27 mouse cellular contexts compared by ENCODE assay signal in the genomic region with DNA sequence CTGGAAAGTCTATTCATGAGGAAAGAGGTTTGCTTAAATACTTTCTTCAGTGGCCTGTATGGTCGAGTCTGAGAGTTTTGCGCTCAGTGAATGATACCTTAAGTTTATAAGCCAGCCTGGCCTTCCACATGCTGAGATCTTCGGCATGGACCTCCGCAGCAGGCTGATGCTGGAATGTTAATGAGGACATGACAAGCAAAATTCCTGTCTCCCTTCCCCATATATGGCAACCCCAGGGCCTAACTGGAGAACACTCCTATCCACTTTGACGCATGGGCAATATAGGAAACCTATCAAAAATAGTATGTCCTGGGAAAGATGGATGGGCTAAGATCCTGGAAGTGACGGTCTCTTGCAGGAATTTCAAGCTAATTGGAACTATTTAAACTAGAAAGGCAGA. TPM values are rescaled to one million over a fixed set of nuclear protein-coding genes. Genes with fewer than 3 reads are reported as not detected.
A peak's percentile ranks its signal among the peaks of the same experiment; 100 is the strongest.
DNase-seq lines count a peak whose midpoint lies in the region; ATAC-seq and TF ChIP-seq lines count a peak whose summit lies in the region.
"Had no signal": no experiment of that assay in that cellular context is flagged by ENCODE, and none has a peak within 500 bp of the region (broad histone marks: within the 10 kb centered on the region; RNA-seq: fewer than 3 reads in every experiment).

No protein-coding gene starts in this region.

- DNase-seq in heart, embryonic 10.5 days (ENCODE audit: low spot score), result no peak
- no peak for DNase-seq in heart, adult 11 months
- DNase-seq in heart, postnatal 10 days, result no peak
- no peak for DNase-seq in lung, postnatal 0 days (ENCODE audit: low spot score)
- DNase-seq in lung, postnatal 10 days, result no peak
- no peak for DNase-seq in spleen, postnatal 4 days (ENCODE audit: low spot score in 2 of 2)
- DNase-seq: adrenal gland, adult 8-10 months; cerebellum, adult 11-12 months; cerebellum, postnatal 14 days; forebrain, postnatal 0 days; gastrocnemius, postnatal 14 days; kidney, postnatal 4 days; layer of hippocampus, adult 9-11 months; lung, adult 18-20 months; right cerebral cortex, postnatal 14 days; spleen, adult 18-20 months; thymus, adult 18-20 months; thymus, postnatal 36 days had no signal

- TF ChIP-seq EP300 in lung, postnatal 0 days (IDR thresholded peaks at IDR 0.05), result no peak

- peak overlapping the region; percentile 63 for H3K4me2 ChIP-seq in heart, embryonic 16.5 days (ENCODE audit: low read depth, low read length)
- peak overlapping the region; percentile 29 for H3K4me2 ChIP-seq in lung, postnatal 0 days (replicated peaks; ENCODE audit: low read depth, low read length)
- H3K4me2 ChIP-seq: hindbrain, embryonic 13.5 days; limb, embryonic 13.5 days; liver, embryonic 12.5 days; midbrain, embryonic 13.5 days had no signal

- peak overlapping the region; percentile 92 for H3K27ac ChIP-seq in heart, embryonic 10.5 days
- peak overlapping the region; percentile 66 for H3K27ac ChIP-seq in heart, embryonic 16.5 days (ENCODE audit: low read length)
- H3K27ac ChIP-seq in lung, postnatal 0 days (ENCODE audit: low read length), result no peak overlapping the region
- H3K27ac ChIP-seq: forebrain, embryonic 10.5 days; hindbrain, embryonic 13.5 days; limb, embryonic 13.5 days; liver, embryonic 12.5 days; midbrain, embryonic 13.5 days had no signal

- intact Hi-C loops in heart, postnatal 10 days (cut with DNase I), result no loop called here

- ATAC-seq in heart, embryonic 16.5 days (replicated peaks; ENCODE audit: extremely low read depth, insufficient read depth, low FRiP score), result no peak
- no peak for ATAC-seq in lung, postnatal 0 days
- ATAC-seq: activated CD4-positive, CD25-positive, alpha-beta regulatory T cell, adult 4 months; forebrain, postnatal 0 days; inflammation-experienced regulatory T-cells, adult 6 months; liver, embryonic 12.5 days; midbrain, embryonic 13.5 days had no signal

- H3K36me3 ChIP-seq in heart, embryonic 10.5 days, result no peaks in the 10 kb centered on the region
- H3K36me3 ChIP-seq in heart, embryonic 16.5 days (ENCODE audit: control insufficient read depth, insufficient read depth), result no peaks in the 10 kb centered on the region
- no peaks in the 10 kb centered on the region for H3K36me3 ChIP-seq in lung, postnatal 0 days (ENCODE audit: insufficient read depth, low read length)
- H3K36me3 ChIP-seq: forebrain, embryonic 10.5 days; hindbrain, embryonic 13.5 days; limb, embryonic 13.5 days; liver, embryonic 12.5 days; midbrain, embryonic 13.5 days had no signal

- peak overlapping the region; percentile 47 for H3K4me3 ChIP-seq in heart, embryonic 10.5 days
- H3K4me3 ChIP-seq in heart, embryonic 16.5 days (ENCODE audit: low read length), result peak overlapping the region; percentile 36
- no peak overlapping the region for H3K4me3 ChIP-seq in lung, postnatal 0 days (ENCODE audit: low read depth, low read length)
- H3K4me3 ChIP-seq: forebrain, embryonic 10.5 days; hindbrain, embryonic 13.5 days; limb, embryonic 13.5 days; liver, embryonic 12.5 days; megakaryocyte, embryonic 14.5 days; midbrain, embryonic 13.5 days had no signal

- no peak for TF ChIP-seq CTCF in lung, postnatal 0 days (IDR thresholded peaks at IDR 0.05)

- H3K9ac ChIP-seq in heart, embryonic 16.5 days (ENCODE audit: low read length), result peak overlapping the region; percentile 63
- H3K9ac ChIP-seq in lung, postnatal 0 days (replicated peaks; ENCODE audit: low read depth), result no peak overlapping the region
- H3K9ac ChIP-seq: forebrain, postnatal 0 days; hindbrain, embryonic 13.5 days; limb, embryonic 13.5 days; liver, embryonic 12.5 days; midbrain, embryonic 13.5 days had no signal

- H3K4me1 ChIP-seq in heart, embryonic 10.5 days, result peaks cover 21% of the 10 kb centered on the region
- peaks cover 9% of the 10 kb centered on the region for H3K4me1 ChIP-seq in heart, embryonic 16.5 days (ENCODE audit: control insufficient read depth, insufficient read depth, low read length)
- H3K4me1 ChIP-seq in lung, postnatal 0 days (ENCODE audit: insufficient read depth, low read depth, low read length), result no peaks in the 10 kb centered on the region
- H3K4me1 ChIP-seq: forebrain, embryonic 10.5 days; hindbrain, embryonic 13.5 days; limb, embryonic 13.5 days; midbrain, embryonic 13.5 days had no signal

- H3K27me3 ChIP-seq in heart, embryonic 10.5 days (ENCODE audit: insufficient read depth, poor library complexity, severe bottlenecking), result no peaks in the 10 kb centered on the region
- H3K27me3 ChIP-seq in heart, embryonic 16.5 days (ENCODE audit: control insufficient read depth, insufficient read depth, low read length), result no peaks in the 10 kb centered on the region
- no peaks in the 10 kb centered on the region for H3K27me3 ChIP-seq in lung, postnatal 0 days (replicated peaks; ENCODE audit: insufficient read depth, low read length)
- H3K27me3 ChIP-seq: hindbrain, embryonic 13.5 days; liver, embryonic 12.5 days; midbrain, embryonic 13.5 days had no signal

- 44% methylated on average over 6 of the region's 6 CpGs for WGBS in heart, embryonic 10.5 days
- 40% methylated on average over 6 of the region's 6 CpGs for WGBS in heart, embryonic 16.5 days
- WGBS in lung, postnatal 0 days, result 45% methylated on average over 6 of the region's 6 CpGs

- H3K9me3 ChIP-seq in heart, embryonic 10.5 days, result no peaks in the 10 kb centered on the region
- H3K9me3 ChIP-seq in heart, embryonic 16.5 days (replicated peaks; ENCODE audit: control insufficient read depth, low read length), result no peaks in the 10 kb centered on the region
- no peaks in the 10 kb centered on the region for H3K9me3 ChIP-seq in lung, postnatal 0 days (ENCODE audit: low read length)
- H3K9me3 ChIP-seq: forebrain, embryonic 10.5 days; hindbrain, embryonic 13.5 days; limb, embryonic 13.5 days; liver, embryonic 12.5 days; megakaryocyte, embryonic 14.5 days; midbrain, embryonic 13.5 days had no signal

RNA-seq across cellular contexts. Expression of a gene that starts 30.8 kb away (rescaled TPM):
- polyA plus RNA-seq in heart, embryonic 10.5 days (2016; fragmentation: Nextera tagmentation; extraction: Ambion mirVana), result 1.8 and 3.0 TPM in 2 replicates
- polyA plus RNA-seq in heart, embryonic 16.5 days (2015; fragmentation: Nextera tagmentation; extraction: Ambion mirVana), result 2.1 and 2.6 TPM in 2 replicates
- total RNA-seq in heart, postnatal 10 days (2021), result 1 to 10 TPM in 1 of 2 experiments, under 1 TPM in 1; 0.79 to 1.0 TPM
- polyA plus RNA-seq in lung, postnatal 0 days (2015; fragmentation: Nextera tagmentation; extraction: Ambion mirVana), result 11.5 and 14.0 TPM in 2 replicates
- polyA plus RNA-seq: activated CD4-positive, CD25-positive, alpha-beta regulatory T cell, adult 4 months; inflammation-experienced regulatory T-cells, adult 6 months had no signal

RNA-seq across cellular contexts. Expression of a gene that starts 44.2 kb away (rescaled TPM):
- 14.4 and 24.4 TPM in 2 replicates for polyA plus RNA-seq in heart, embryonic 10.5 days (2016; fragmentation: Nextera tagmentation; extraction: Ambion mirVana)
- 15.8 and 16.0 TPM in 2 replicates for polyA plus RNA-seq in heart, embryonic 16.5 days (2015; fragmentation: Nextera tagmentation; extraction: Ambion mirVana)
- total RNA-seq in heart, postnatal 10 days (2021), result 10 to 100 TPM in 1 of 2 experiments, 1 to 10 TPM in 1; 9.9 to 11.7 TPM
- 25.0 and 30.2 TPM in 2 replicates for polyA plus RNA-seq in lung, postnatal 0 days (2015; fragmentation: Nextera tagmentation; extraction: Ambion mirVana)
